Mouse (Mus musculus) gonadal fat pad, adult 2 months (tissue): ENCODE results near the gene Fbxw10. TPM values are rescaled to one million over a fixed set of nuclear protein-coding genes. Genes with fewer than 3 reads are reported as not detected.

Experiments used
- DNase-seq: peaks from one replicate; pipeline ENCODE4 v3.0.0-alpha.2; 2012; ENCODE audit warnings: low read depth
- polyA plus RNA-seq: library from polyadenylated mRNA; depleted of rRNA; stranded (reverse); fragments of >200 nt; gene quantifications from 2 replicates; pipeline ENCODE4 v1.2.3, GENCODE M21; 2012

The Fbxw10 gene
- polyA plus RNA-seq, 1 experiment, result 0.42 TPM

GRCm38 (mm10) chr11:62844562-62844961 lies 2.3 kb upstream of the Fbxw10 start:
- DNase-seq, result no peak

- no peak for DNase-seq
These were observed 1.1 kb upstream of the Fbxw10 start for GRCm38 (mm10) chr11:62845730-62846129.

- DNase-seq, result no peak
These were observed 854 bp downstream of the Fbxw10 start for GRCm38 (mm10) chr11:62847655-62848191.

- no peak for DNase-seq
These were observed 1.4 kb downstream of the Fbxw10 start for GRCm38 (mm10) chr11:62848301-62848700.

GRCm38 (mm10) chr11:62851199-62851598 lies 4.3 kb downstream of the Fbxw10 start:
- DNase-seq, result no peak

- DNase-seq, result no peak
These were observed 6.5 kb downstream of the Fbxw10 start for GRCm38 (mm10) chr11:62853334-62853733.

- no peak for DNase-seq
These were observed 18.7 kb downstream of the Fbxw10 start for GRCm38 (mm10) chr11:62865562-62865961.

- DNase-seq, result no peak
These were observed 19.8 kb downstream of the Fbxw10 start for GRCm38 (mm10) chr11:62866685-62867084.

- DNase-seq, result no peak
These were observed 22.3 kb downstream of the Fbxw10 start for GRCm38 (mm10) chr11:62869201-62869600.

- DNase-seq, result no peak
These were observed 23.0 kb downstream of the Fbxw10 start for GRCm38 (mm10) chr11:62869715-62870371.

- DNase-seq, result no peak
These were observed 26.6 kb downstream of the Fbxw10 start for GRCm38 (mm10) chr11:62873479-62873878.

- no peak for DNase-seq
These were observed 28.8 kb downstream of the Fbxw10 start for GRCm38 (mm10) chr11:62875696-62876095.

GRCm38 (mm10) chr11:62876445-62876844 lies 29.6 kb downstream of the Fbxw10 start:
- DNase-seq, result no peak

- DNase-seq, result no peak
These were observed 30.5 kb downstream of the Fbxw10 start for GRCm38 (mm10) chr11:62877391-62877790.

- no peak for DNase-seq
These were observed 31.9 kb downstream of the Fbxw10 start for GRCm38 (mm10) chr11:62878728-62879127.

- peak; percentile 57 for DNase-seq
These were observed 32.6 kb downstream of the Fbxw10 start, which contains the start of gene Tvp23b for GRCm38 (mm10) chr11:62879220-62880048. TSS of gene Tvp23b (plus strand) at chr11:62879455.

GRCm38 (mm10) chr11:62883407-62883806 lies 36.5 kb downstream of the Fbxw10 start:
- no peak for DNase-seq

GRCm38 (mm10) chr11:62885323-62885722 lies 38.5 kb downstream of the Fbxw10 start:
- no peak for DNase-seq

- no peak for DNase-seq
These were observed 43.9 kb downstream of the Fbxw10 start for GRCm38 (mm10) chr11:62890796-62891195.

GRCm38 (mm10) chr11:62891763-62892162 lies 44.9 kb downstream of the Fbxw10 start:
- no peak for DNase-seq

GRCm38 (mm10) chr11:62901699-62902323 lies 54.9 kb downstream of the Fbxw10 start:
- no peak for DNase-seq

- DNase-seq, result no peak
These were observed 57.1 kb downstream of the Fbxw10 start for GRCm38 (mm10) chr11:62903871-62904495.
